In the genomic region with DNA sequence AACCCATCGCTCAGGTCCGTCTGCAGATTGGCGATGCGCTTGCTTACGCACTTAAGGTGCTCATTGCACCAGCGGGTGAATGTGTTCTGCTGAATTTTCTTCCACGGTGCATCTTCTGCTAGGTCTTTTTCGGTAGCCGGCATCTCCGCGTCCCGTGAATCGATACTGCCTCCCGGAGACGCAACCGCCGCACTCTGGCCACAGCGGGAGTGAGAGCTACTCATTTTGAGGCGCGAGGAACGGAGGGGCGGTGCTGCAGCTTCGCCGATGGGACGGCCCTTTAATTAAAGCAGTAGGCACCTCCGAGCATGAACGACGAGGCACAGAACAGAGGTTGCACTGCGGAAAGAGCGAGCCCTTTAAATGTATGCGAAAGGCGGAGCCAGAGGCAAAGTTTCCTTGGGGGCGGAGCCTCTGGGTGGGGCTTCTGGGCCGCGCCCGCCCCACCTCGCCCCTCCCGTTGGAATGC, we compare ENCODE assay signal across 1 mouse cellular context.
TF ChIP-seq lines count a peak whose summit lies in the region.

No protein-coding gene starts in this region.

TF ChIP-seq in CH12.LX, 34 proteins besides CTCF, POLR2A, EP300 and RAD21:
- 0 out of 2 replicates have a peak, but pooled peaks have one; percentile 12 for TF ChIP-seq MXI1 (IDR thresholded peaks at IDR 0.05; ENCODE audit: low read depth, low read length)
- no peak for TF ChIP-seq KAT2A (IDR thresholded peaks at IDR 0.05; ENCODE audit: insufficient replicate concordance, low read length)
- no peak for TF ChIP-seq USF2 (conservative IDR thresholded peaks at IDR 0.05; ENCODE audit: low read depth, low read length)
- TF ChIP-seq TCF12 (IDR thresholded peaks at IDR 0.05; ENCODE audit: low read depth, low read length) = peak; percentile 70; the same call in 1 of the 2 replicates
- TF ChIP-seq ZC3H11A (IDR thresholded peaks at IDR 0.05; ENCODE audit: low read depth, low read length) = no peak
- no peak for TF ChIP-seq ZNF384 (IDR thresholded peaks at IDR 0.05; ENCODE audit: low read depth, low read length)
- peak; percentile 47; the same call in 1 of the 2 replicates for TF ChIP-seq ZMIZ1 (IDR thresholded peaks at IDR 0.05; ENCODE audit: low read depth, low read length)
- no peak for TF ChIP-seq UBTF (IDR thresholded peaks at IDR 0.05; ENCODE audit: low read depth, low read length)
- TF ChIP-seq JUND (conservative IDR thresholded peaks at IDR 0.05; ENCODE audit: low read depth, low read length) = no peak
- TF ChIP-seq E2F4 (IDR thresholded peaks at IDR 0.05; ENCODE audit: insufficient replicate concordance, low read depth, low read length) = no peak
- no peak for TF ChIP-seq JUN (IDR thresholded peaks at IDR 0.05; ENCODE audit: insufficient read depth, low read depth, low read length)
- peak; percentile 82 for TF ChIP-seq SIN3A (IDR thresholded peaks at IDR 0.05; ENCODE audit: low read length)
- no peak for TF ChIP-seq ZKSCAN1 (IDR thresholded peaks at IDR 0.05; ENCODE audit: borderline replicate concordance, low read depth, low read length)
- TF ChIP-seq MAFK (IDR thresholded peaks at IDR 0.05; ENCODE audit: insufficient replicate concordance, low read length) = no peak
- no peak; the same call in 1 of the 2 replicates for TF ChIP-seq MAX (IDR thresholded peaks at IDR 0.05; ENCODE audit: low read length)
- TF ChIP-seq NRF1 (IDR thresholded peaks at IDR 0.05; ENCODE audit: low read depth, low read length) = no peak
- no peak for TF ChIP-seq POLR2AphosphoS2 (IDR thresholded peaks at IDR 0.05; ENCODE audit: low read depth, low read length)
- TF ChIP-seq SMC3 (IDR thresholded peaks at IDR 0.05; ENCODE audit: low read depth, low read length) = no peak
- peak; percentile 25; the same call in 1 of the 2 replicates for TF ChIP-seq ELF1 (IDR thresholded peaks at IDR 0.05; ENCODE audit: low read depth, low read length)
- no peak for TF ChIP-seq CHD1 (IDR thresholded peaks at IDR 0.05; ENCODE audit: low read depth, low read length)
- TF ChIP-seq IRF4 (IDR thresholded peaks at IDR 0.05; ENCODE audit: low read depth, low read length) = no peak
- TF ChIP-seq ETS1 (conservative IDR thresholded peaks at IDR 0.05; ENCODE audit: low read depth, low read length) = no peak
- TF ChIP-seq CHD2 (IDR thresholded peaks at IDR 0.05; ENCODE audit: low read length) = no peak
- no peak for TF ChIP-seq USF1 (IDR thresholded peaks at IDR 0.05; ENCODE audit: low read depth, low read length)
- no peak for TF ChIP-seq BHLHE40 (IDR thresholded peaks at IDR 0.05; ENCODE audit: low read depth, low read length)
- TF ChIP-seq MAZ (IDR thresholded peaks at IDR 0.05; ENCODE audit: low read depth, low read length) = no peak
- TF ChIP-seq NELFE (IDR thresholded peaks at IDR 0.05; ENCODE audit: low read depth, low read length) = peak; percentile 67
- TF ChIP-seq TBP (conservative IDR thresholded peaks at IDR 0.05; ENCODE audit: low read depth, low read length) = peak; percentile 82
- no peak for TF ChIP-seq GABPA (IDR thresholded peaks at IDR 0.05; ENCODE audit: insufficient replicate concordance, low read depth, low read length)
